Mouse (Mus musculus) c-Kit-negative CD71-positive TER-119-positive erythroid progenitor cells, embryonic 14.5 days (primary cell): ENCODE results near the gene Med13l.
A peak's percentile ranks its signal among the peaks of the same experiment; 100 is the strongest.

Source experiments
- DNase-seq: peaks from one replicate; pipeline ENCODE4 v3.0.0-alpha.2; 2013; ENCODE audit warnings: low read depth, low spot score

The Med13l gene

GRCm38 (mm10) chr5:118560385-118561085 lies at the start of gene Med13l:
Gene Med13l, plus strand, starts transcription at chr5:118560679.
- DNase-seq: peak; percentile 46

GRCm38 (mm10) chr5:118510969-118511368 lies 49.5 kb upstream of the Med13l start:
- no peak for DNase-seq

- DNase-seq: no peak
Measured at GRCm38 (mm10) chr5:118513005-118513404, 47.5 kb upstream of the Med13l start.

GRCm38 (mm10) chr5:118513629-118514526 lies 46.6 kb upstream of the Med13l start:
- DNase-seq: no peak

GRCm38 (mm10) chr5:118514527-118514831 lies 46.0 kb upstream of the Med13l start:
- DNase-seq: no peak

- DNase-seq: no peak
Measured at GRCm38 (mm10) chr5:118514842-118515241, 45.6 kb upstream of the Med13l start.

- no peak for DNase-seq
Measured at GRCm38 (mm10) chr5:118515280-118515721, 45.2 kb upstream of the Med13l start.

- DNase-seq: no peak
Measured at GRCm38 (mm10) chr5:118516066-118516465, 44.4 kb upstream of the Med13l start.

GRCm38 (mm10) chr5:118516470-118516869 lies 44.0 kb upstream of the Med13l start:
- no peak for DNase-seq

- no peak for DNase-seq
Measured at GRCm38 (mm10) chr5:118520457-118520856, 40.0 kb upstream of the Med13l start.

- DNase-seq: no peak
Measured at GRCm38 (mm10) chr5:118524400-118524799, 36.1 kb upstream of the Med13l start.

- DNase-seq: no peak
Measured at GRCm38 (mm10) chr5:118525634-118526033, 34.8 kb upstream of the Med13l start.

GRCm38 (mm10) chr5:118526504-118526903 lies 34.0 kb upstream of the Med13l start:
- no peak for DNase-seq

GRCm38 (mm10) chr5:118529241-118529640 lies 31.2 kb upstream of the Med13l start:
- no peak for DNase-seq

GRCm38 (mm10) chr5:118532125-118532524 lies 28.4 kb upstream of the Med13l start:
- DNase-seq: no peak

- DNase-seq: no peak
Measured at GRCm38 (mm10) chr5:118532659-118533058, 27.8 kb upstream of the Med13l start.

- DNase-seq: no peak
Measured at GRCm38 (mm10) chr5:118534407-118534921, 26.0 kb upstream of the Med13l start.

GRCm38 (mm10) chr5:118535130-118535529 lies 25.3 kb upstream of the Med13l start:
- DNase-seq: no peak

- DNase-seq: no peak
Measured at GRCm38 (mm10) chr5:118538487-118538886, 22.0 kb upstream of the Med13l start.

GRCm38 (mm10) chr5:118543816-118544215 lies 16.7 kb upstream of the Med13l start:
- no peak for DNase-seq

- DNase-seq: no peak
Measured at GRCm38 (mm10) chr5:118550493-118550892, 10.0 kb upstream of the Med13l start.

- no peak for DNase-seq
Measured at GRCm38 (mm10) chr5:118553290-118553689, 7.2 kb upstream of the Med13l start.

- DNase-seq: no peak
Measured at GRCm38 (mm10) chr5:118555305-118555704, 5.2 kb upstream of the Med13l start.
